Mouse (Mus musculus): ENCODE results near the gene Tspan9. TPM values are rescaled to one million over a fixed set of nuclear protein-coding genes. Genes with fewer than 3 reads are reported as not detected.

Tspan9 gene
- polyA plus RNA-seq, 1 experiment from 2014 or later: 177 TPM

DNA sequence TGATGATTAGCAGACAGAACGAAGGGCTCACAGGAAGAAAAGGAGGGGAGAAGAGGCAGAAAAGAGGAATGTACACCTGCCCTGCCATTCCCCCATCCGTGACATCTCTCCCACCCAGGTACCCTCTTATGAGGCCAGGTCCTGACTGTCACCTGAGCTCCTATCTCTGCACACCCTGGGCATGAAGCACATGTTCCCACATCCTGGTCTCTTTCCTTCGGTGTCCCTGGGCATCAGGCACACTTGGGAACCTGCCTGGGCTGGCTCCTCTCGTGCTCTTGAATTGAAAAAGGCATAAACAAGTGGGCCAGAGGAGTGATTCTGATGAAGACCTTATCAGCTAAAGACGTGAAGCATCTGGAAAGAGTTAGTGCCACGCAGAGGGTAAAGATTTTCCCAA, 80.6 kb downstream of the Tspan9 start:
- no peaks in the 10 kb centered on the region for H3K36me3 ChIP-seq (ENCODE audit: control insufficient read depth, insufficient read depth, low read length)
- no peaks in the 10 kb centered on the region for H3K27me3 ChIP-seq (ENCODE audit: control insufficient read depth, insufficient read depth, low read length)
- H3K4me3 ChIP-seq (replicated peaks; ENCODE audit: low read length): no peak overlapping the region
- H3K4me1 ChIP-seq (ENCODE audit: control insufficient read depth, insufficient read depth, low read length): peaks cover 16% of the 10 kb centered on the region
- no peak overlapping the region for H3K4me2 ChIP-seq (ENCODE audit: low read depth, low read length)
- no peak overlapping the region for H3K9ac ChIP-seq (ENCODE audit: low read length)
- H3K27ac ChIP-seq (ENCODE audit: low read length): no peak overlapping the region
- WGBS: 84% methylated on average over 6 of the region's 6 CpGs
- ATAC-seq (ENCODE audit: insufficient read depth, low FRiP score): no peak
- no peaks in the 10 kb centered on the region for H3K9me3 ChIP-seq (replicated peaks; ENCODE audit: control insufficient read depth, low read length)

DNA sequence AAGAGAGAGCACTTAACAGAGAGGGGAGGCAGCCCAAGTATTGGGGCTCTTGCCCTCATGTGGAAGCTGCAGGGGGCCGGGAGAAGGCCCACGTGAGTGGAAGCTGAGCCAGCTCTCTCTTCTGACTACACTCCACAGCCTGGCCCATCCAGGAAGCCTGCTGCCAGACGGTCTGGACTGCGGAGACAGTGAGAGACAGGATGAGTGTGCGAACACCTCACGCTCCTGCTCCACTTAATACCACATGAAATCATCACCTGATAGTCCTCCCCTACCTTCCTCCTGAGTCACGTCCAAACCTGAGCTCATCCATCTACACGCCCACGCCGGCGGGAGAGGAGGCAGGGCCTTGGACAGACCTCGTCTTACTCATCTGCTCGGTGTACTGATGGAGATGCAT, 81.2 kb downstream of the Tspan9 start:
- no peak for ATAC-seq (ENCODE audit: insufficient read depth, low FRiP score)

DNA sequence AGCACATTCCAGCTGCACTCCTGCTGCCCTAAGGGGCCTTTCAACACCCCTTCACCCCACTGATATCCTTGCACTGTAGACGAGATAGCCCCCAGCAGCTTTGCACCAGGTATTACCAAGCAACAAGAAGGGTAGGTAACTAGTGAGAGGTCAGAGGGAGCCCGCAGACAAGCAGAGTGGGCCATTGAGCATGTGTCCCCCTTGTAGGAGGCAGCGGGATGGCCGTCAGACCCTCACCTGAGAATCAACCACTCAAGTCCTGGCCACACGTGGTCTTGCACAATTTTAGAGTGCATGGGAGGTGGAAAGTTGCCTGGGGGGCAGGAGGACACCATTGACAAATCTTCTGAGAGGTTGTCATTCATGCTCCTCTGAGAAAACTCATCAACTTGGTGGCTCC, 82.1 kb downstream of the Tspan9 start:
- WGBS: 87% methylated on average over 5 of the region's 5 CpGs
- ATAC-seq (ENCODE audit: insufficient read depth, low FRiP score): no peak
- no peaks in the 10 kb centered on the region for H3K27me3 ChIP-seq (ENCODE audit: control insufficient read depth, insufficient read depth, low read length)

More for the DNA sequence above, 81.2 kb downstream of the Tspan9 start:
- no peak overlapping the region for H3K4me2 ChIP-seq (ENCODE audit: low read depth, low read length)
- no peak overlapping the region for H3K4me3 ChIP-seq (replicated peaks; ENCODE audit: low read length)
- no peaks in the 10 kb centered on the region for H3K9me3 ChIP-seq (replicated peaks; ENCODE audit: control insufficient read depth, low read length)
- WGBS: 90% methylated on average over 13 of the region's 13 CpGs
- no peaks in the 10 kb centered on the region for H3K36me3 ChIP-seq (ENCODE audit: control insufficient read depth, insufficient read depth, low read length)
- no peak overlapping the region for H3K27ac ChIP-seq (ENCODE audit: low read length)
- H3K9ac ChIP-seq (ENCODE audit: low read length): no peak overlapping the region
- H3K27me3 ChIP-seq (ENCODE audit: control insufficient read depth, insufficient read depth, low read length): no peaks in the 10 kb centered on the region
- H3K4me1 ChIP-seq (ENCODE audit: control insufficient read depth, insufficient read depth, low read length): peaks cover 16% of the 10 kb centered on the region

DNA sequence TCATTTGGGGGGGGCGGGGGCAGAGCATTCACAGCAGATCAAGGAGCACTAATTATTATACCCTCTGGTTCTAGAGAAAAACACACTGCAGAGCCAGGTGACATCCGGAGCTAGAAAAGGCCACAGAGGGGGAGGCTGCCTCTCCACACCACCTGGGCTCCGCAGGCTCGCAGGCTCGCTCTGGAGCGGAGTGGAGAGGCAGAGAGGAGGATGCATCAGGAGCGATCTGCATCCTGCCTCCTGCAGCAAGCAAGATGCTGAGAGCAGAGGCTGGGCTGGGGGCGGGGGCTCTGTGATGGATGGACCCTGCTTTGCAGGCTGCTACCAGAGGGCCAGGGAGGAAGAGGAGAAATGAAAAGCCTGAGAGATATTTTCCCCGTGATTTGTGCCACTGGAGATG, 84.8 kb downstream of the Tspan9 start:
- Histone ChIP-seq H3K4me1 (ENCODE audit: control insufficient read depth, insufficient read depth, low read length) (no peaks in the 10 kb centered on the region), H3K27ac (ENCODE audit: low read length) (no peak overlapping the region), H3K36me3 (ENCODE audit: control insufficient read depth, insufficient read depth, low read length) (no peaks in the 10 kb centered on the region), H3K27me3 (ENCODE audit: control insufficient read depth, insufficient read depth, low read length) (no peaks in the 10 kb centered on the region), H3K9ac (ENCODE audit: low read length) (no peak overlapping the region), H3K4me3 (replicated peaks; ENCODE audit: low read length) (no peak overlapping the region), H3K4me2 (ENCODE audit: low read depth, low read length) (no peak overlapping the region), H3K9me3 (replicated peaks; ENCODE audit: control insufficient read depth, low read length) (no peaks in the 10 kb centered on the region)
- ATAC-seq (ENCODE audit: insufficient read depth, low FRiP score): no peak
- 36% methylated on average over 9 of the region's 9 CpGs for WGBS

More for the DNA sequence above, 82.1 kb downstream of the Tspan9 start:
- Histone ChIP-seq H3K27ac (ENCODE audit: low read length) (no peak overlapping the region), H3K4me1 (ENCODE audit: control insufficient read depth, insufficient read depth, low read length) (peaks cover 12% of the 10 kb centered on the region), H3K9me3 (replicated peaks; ENCODE audit: control insufficient read depth, low read length) (no peaks in the 10 kb centered on the region), H3K36me3 (ENCODE audit: control insufficient read depth, insufficient read depth, low read length) (no peaks in the 10 kb centered on the region), H3K4me3 (replicated peaks; ENCODE audit: low read length) (no peak overlapping the region), H3K9ac (ENCODE audit: low read length) (no peak overlapping the region), H3K4me2 (ENCODE audit: low read depth, low read length) (no peak overlapping the region)

- no peak for ATAC-seq (ENCODE audit: insufficient read depth, low FRiP score)
- no peak overlapping the region for H3K4me2 ChIP-seq (ENCODE audit: low read depth, low read length)
- 60% methylated on average over 7 of the region's 7 CpGs for WGBS
- no peak overlapping the region for H3K27ac ChIP-seq (ENCODE audit: low read length)
- H3K4me3 ChIP-seq (replicated peaks; ENCODE audit: low read length): no peak overlapping the region
- H3K9ac ChIP-seq (ENCODE audit: low read length): no peak overlapping the region
- no peaks in the 10 kb centered on the region for H3K36me3 ChIP-seq (ENCODE audit: control insufficient read depth, insufficient read depth, low read length)
- H3K27me3 ChIP-seq (ENCODE audit: control insufficient read depth, insufficient read depth, low read length): no peaks in the 10 kb centered on the region
- no peaks in the 10 kb centered on the region for H3K4me1 ChIP-seq (ENCODE audit: control insufficient read depth, insufficient read depth, low read length)
- H3K9me3 ChIP-seq (replicated peaks; ENCODE audit: control insufficient read depth, low read length): no peaks in the 10 kb centered on the region
Observed at GRCm38 (mm10) chr6:128058157-128058556, 85.2 kb downstream of the Tspan9 start.

DNA sequence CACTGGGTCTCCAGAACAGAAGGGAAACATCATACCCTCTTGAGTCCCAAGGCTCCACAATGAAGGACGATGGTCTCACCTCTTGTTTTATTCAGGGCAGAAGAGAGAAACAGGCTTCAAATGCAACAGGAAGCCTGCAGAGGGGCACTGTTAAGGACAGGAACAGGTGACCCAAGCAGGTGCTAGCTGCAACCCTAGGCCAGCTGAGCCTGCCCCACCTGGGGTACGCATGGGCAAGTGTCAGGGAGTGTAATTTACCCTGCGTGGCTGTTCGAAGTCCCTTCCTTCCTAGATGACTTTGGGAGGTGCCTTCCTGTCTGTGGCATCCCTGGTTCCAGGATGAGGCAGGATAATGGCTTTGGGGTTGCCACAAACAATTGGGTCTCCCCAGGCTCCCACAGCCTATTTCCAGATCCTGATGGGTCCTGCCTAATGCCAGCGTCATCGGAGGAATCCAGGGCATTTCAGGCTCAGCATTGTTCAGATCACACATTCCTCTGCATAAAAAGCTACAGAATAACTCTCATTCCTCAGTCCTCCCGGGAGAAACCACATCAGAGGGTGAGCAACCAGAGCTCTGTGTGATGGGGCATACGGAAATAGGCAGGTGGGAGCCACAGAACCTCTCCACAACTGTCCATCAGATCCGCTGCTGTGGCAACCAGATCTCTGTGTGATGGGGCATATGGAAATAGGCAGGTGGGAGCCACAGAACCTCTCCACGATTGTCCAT, 90.2 kb downstream of the Tspan9 start:
- WGBS: 64% methylated on average over 10 of the region's 10 CpGs
- no peak overlapping the region for H3K9ac ChIP-seq (ENCODE audit: low read length)
- no peak overlapping the region for H3K4me3 ChIP-seq (replicated peaks; ENCODE audit: low read length)
- no peaks in the 10 kb centered on the region for H3K4me1 ChIP-seq (ENCODE audit: control insufficient read depth, insufficient read depth, low read length)
- H3K36me3 ChIP-seq (ENCODE audit: control insufficient read depth, insufficient read depth, low read length): no peaks in the 10 kb centered on the region
- H3K9me3 ChIP-seq (replicated peaks; ENCODE audit: control insufficient read depth, low read length): no peaks in the 10 kb centered on the region
- H3K27ac ChIP-seq (ENCODE audit: low read length): no peak overlapping the region
- no peak overlapping the region for H3K4me2 ChIP-seq (ENCODE audit: low read depth, low read length)
- no peaks in the 10 kb centered on the region for H3K27me3 ChIP-seq (ENCODE audit: control insufficient read depth, insufficient read depth, low read length)
- no peak for ATAC-seq (ENCODE audit: insufficient read depth, low FRiP score)

DNA sequence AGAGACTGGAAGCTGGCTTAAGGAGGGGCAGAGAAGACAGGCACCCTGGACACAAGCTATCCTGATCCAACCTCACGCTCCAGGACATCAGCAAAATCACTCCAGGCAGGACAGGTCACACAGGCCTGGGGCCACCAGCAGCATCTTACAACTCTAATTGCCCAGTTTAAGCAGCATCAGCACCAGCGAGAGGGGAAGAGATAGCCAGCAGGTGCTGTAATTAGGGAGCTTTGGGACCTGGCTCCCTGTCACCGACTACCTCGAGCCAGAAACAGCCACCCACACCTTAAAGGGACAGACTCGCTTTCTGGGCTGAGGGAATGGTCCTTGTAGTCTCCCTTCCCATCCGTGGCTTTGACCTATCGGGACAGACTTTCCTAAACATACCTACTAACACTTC, 95.7 kb downstream of the Tspan9 start:
- no peak overlapping the region for H3K9ac ChIP-seq (ENCODE audit: low read length)
- no peak overlapping the region for H3K4me2 ChIP-seq (ENCODE audit: low read depth, low read length)
- H3K4me1 ChIP-seq (ENCODE audit: control insufficient read depth, insufficient read depth, low read length): peaks cover 8% of the 10 kb centered on the region; the same call in 1 of the 2 replicates
- H3K27ac ChIP-seq (ENCODE audit: low read length): no peak overlapping the region
- WGBS: 66% methylated on average over 7 of the region's 7 CpGs
- no peaks in the 10 kb centered on the region for H3K36me3 ChIP-seq (ENCODE audit: control insufficient read depth, insufficient read depth, low read length)
- no peak for ATAC-seq (ENCODE audit: insufficient read depth, low FRiP score)
- no peaks in the 10 kb centered on the region for H3K9me3 ChIP-seq (replicated peaks; ENCODE audit: control insufficient read depth, low read length)
- no peaks in the 10 kb centered on the region for H3K27me3 ChIP-seq (ENCODE audit: control insufficient read depth, insufficient read depth, low read length)
- no peak overlapping the region for H3K4me3 ChIP-seq (replicated peaks; ENCODE audit: low read length)

DNA sequence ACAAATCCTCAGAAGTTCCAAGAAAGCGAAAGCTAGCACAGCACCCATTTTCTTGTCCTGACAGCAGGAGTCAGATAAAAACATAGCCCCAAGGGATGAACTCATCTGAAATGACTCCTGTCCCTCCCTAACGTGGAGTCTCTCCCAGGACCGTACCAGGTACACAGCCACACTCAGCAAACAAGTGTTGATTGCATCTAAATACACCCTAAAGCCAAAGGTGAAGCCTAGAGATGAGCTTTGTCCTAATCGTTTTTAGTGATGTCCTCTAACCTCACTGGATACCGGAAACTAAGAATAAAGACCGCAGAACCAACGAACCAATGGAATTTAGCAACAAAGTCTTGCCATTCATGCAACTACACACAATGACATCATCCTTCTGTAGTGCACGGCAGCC, 96.2 kb downstream of the Tspan9 start:
- ATAC-seq (ENCODE audit: insufficient read depth, low FRiP score): no peak
- H3K4me3 ChIP-seq (replicated peaks; ENCODE audit: low read length): no peak overlapping the region

DNA sequence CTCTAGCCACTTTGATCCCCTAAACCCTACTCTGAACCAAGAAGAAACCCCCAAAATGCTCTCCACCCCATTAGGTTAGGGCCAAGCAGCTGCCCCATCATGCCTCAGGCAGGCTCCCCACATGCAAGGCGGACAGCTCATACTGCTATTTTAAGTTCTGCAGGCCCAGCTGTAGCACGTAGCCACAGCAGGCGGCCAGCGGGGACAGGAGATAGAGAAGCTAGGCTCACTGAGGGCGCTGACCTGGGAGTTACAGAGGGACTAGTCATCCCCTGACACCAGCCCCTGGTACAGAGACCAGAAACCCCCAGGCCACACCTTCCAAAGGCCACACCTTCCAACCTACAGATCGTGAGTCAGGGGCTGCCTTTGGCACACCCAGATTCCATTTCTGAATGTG, 96.6 kb downstream of the Tspan9 start:
- Histone ChIP-seq H3K9me3 (replicated peaks; ENCODE audit: control insufficient read depth, low read length) (no peaks in the 10 kb centered on the region), H3K9ac (ENCODE audit: low read length) (no peak overlapping the region), H3K36me3 (ENCODE audit: control insufficient read depth, insufficient read depth, low read length) (no peaks in the 10 kb centered on the region), H3K4me1 (ENCODE audit: control insufficient read depth, insufficient read depth, low read length) (peaks cover 17% of the 10 kb centered on the region), H3K4me3 (replicated peaks; ENCODE audit: low read length) (no peak overlapping the region), H3K27ac (ENCODE audit: low read length) (no peak overlapping the region), H3K4me2 (ENCODE audit: low read depth, low read length) (no peak overlapping the region), H3K27me3 (ENCODE audit: control insufficient read depth, insufficient read depth, low read length) (no peaks in the 10 kb centered on the region)
- 64% methylated on average over 6 of the region's 6 CpGs for WGBS
- no peak for ATAC-seq (ENCODE audit: insufficient read depth, low FRiP score)

More for the DNA sequence above, 96.2 kb downstream of the Tspan9 start:
- no peak overlapping the region for H3K4me2 ChIP-seq (ENCODE audit: low read depth, low read length)
- WGBS: 77% methylated on average over 8 of the region's 8 CpGs
- no peak overlapping the region for H3K27ac ChIP-seq (ENCODE audit: low read length)
- H3K9me3 ChIP-seq (replicated peaks; ENCODE audit: control insufficient read depth, low read length): no peaks in the 10 kb centered on the region
- no peak overlapping the region for H3K9ac ChIP-seq (ENCODE audit: low read length)
- peaks cover 12% of the 10 kb centered on the region for H3K4me1 ChIP-seq (ENCODE audit: control insufficient read depth, insufficient read depth, low read length)
- no peaks in the 10 kb centered on the region for H3K27me3 ChIP-seq (ENCODE audit: control insufficient read depth, insufficient read depth, low read length)
- no peaks in the 10 kb centered on the region for H3K36me3 ChIP-seq (ENCODE audit: control insufficient read depth, insufficient read depth, low read length)
